Mouse (Mus musculus): ENCODE data around the gene Rnaseh2c. TPM values are rescaled to one million over a fixed set of nuclear protein-coding genes. Genes with fewer than 3 reads are reported as not detected.
A peak's percentile ranks its signal among the peaks of the same experiment; 100 is the strongest.

Gene Rnaseh2c
- polyA plus RNA-seq, 1 experiment from 2014 or later = 87.8 TPM

GRCm38 (mm10) chr19:5581995-5582394, 19.7 kb upstream of the Rnaseh2c start:
- no peaks in the 10 kb centered on the region for H3K9me3 ChIP-seq
- H3K4me2 ChIP-seq = no peak overlapping the region
- no peak for ATAC-seq (ENCODE audit: low read depth)
- no peak overlapping the region for H3K4me3 ChIP-seq
- no peak overlapping the region for H3K9ac ChIP-seq
- H3K4me1 ChIP-seq (replicated peaks) = no peaks in the 10 kb centered on the region
- no peak overlapping the region for H3K27ac ChIP-seq (replicated peaks)
- H3K27me3 ChIP-seq = no peaks in the 10 kb centered on the region; the same call in 1 of the 2 replicates
- 74% methylated on average over 2 of the region's 2 CpGs for WGBS
- H3K36me3 ChIP-seq = no peaks in the 10 kb centered on the region

- Histone ChIP-seq H3K9me3 (no peaks in the 10 kb centered on the region), H3K36me3 (no peaks in the 10 kb centered on the region), H3K27ac (replicated peaks) (no peak overlapping the region), H3K4me3 (no peak overlapping the region), H3K9ac (no peak overlapping the region), H3K27me3 (no peaks in the 10 kb centered on the region), H3K4me2 (no peak overlapping the region), H3K4me1 (replicated peaks) (no peaks in the 10 kb centered on the region)
- no peak for ATAC-seq (ENCODE audit: low read depth)
- WGBS = 81% methylated on average over 9 of the region's 9 CpGs
These were observed 12.5 kb upstream of the Rnaseh2c start for GRCm38 (mm10) chr19:5589159-5589558.

GRCm38 (mm10) chr19:5591888-5592287, 9.8 kb upstream of the Rnaseh2c start:
- H3K4me1 ChIP-seq (replicated peaks) = no peaks in the 10 kb centered on the region
- no peaks in the 10 kb centered on the region for H3K9me3 ChIP-seq
- no peak for ATAC-seq (ENCODE audit: low read depth)
- H3K36me3 ChIP-seq = no peaks in the 10 kb centered on the region
- H3K4me3 ChIP-seq = no peak overlapping the region
- WGBS = 94% methylated on average over 6 of the region's 6 CpGs
- no peak overlapping the region for H3K27ac ChIP-seq (replicated peaks)
- H3K4me2 ChIP-seq = no peak overlapping the region
- no peak overlapping the region for H3K9ac ChIP-seq
- no peaks in the 10 kb centered on the region for H3K27me3 ChIP-seq

- Histone ChIP-seq H3K4me3 (no peak overlapping the region), H3K4me2 (no peak overlapping the region), H3K9ac (no peak overlapping the region), H3K4me1 (replicated peaks) (peaks cover 19% of the 10 kb centered on the region), H3K27me3 (no peaks in the 10 kb centered on the region), H3K36me3 (peaks cover 16% of the 10 kb centered on the region), H3K27ac (replicated peaks) (no peak overlapping the region), H3K9me3 (no peaks in the 10 kb centered on the region)
- 86% methylated on average over 4 of the region's 4 CpGs for WGBS
- no peak for ATAC-seq (ENCODE audit: low read depth)
These were observed 2.4 kb upstream of the Rnaseh2c start for GRCm38 (mm10) chr19:5599224-5599623.

GRCm38 (mm10) chr19:5603664-5604063, 2.0 kb downstream of the Rnaseh2c start:
- ATAC-seq (ENCODE audit: low read depth) = no peak
- H3K27me3 ChIP-seq = no peaks in the 10 kb centered on the region
- H3K4me1 ChIP-seq (replicated peaks) = peaks cover 33% of the 10 kb centered on the region
- 89% methylated on average over 7 of the region's 7 CpGs for WGBS
- H3K4me2 ChIP-seq = no peak overlapping the region
- peaks cover 60% of the 10 kb centered on the region for H3K36me3 ChIP-seq
- no peak overlapping the region for H3K27ac ChIP-seq (replicated peaks)
- no peak overlapping the region for H3K4me3 ChIP-seq
- peak overlapping the region; percentile 94; the same call in 1 of the 2 replicates for H3K9ac ChIP-seq
- H3K9me3 ChIP-seq = no peaks in the 10 kb centered on the region

- H3K9me3 ChIP-seq = no peaks in the 10 kb centered on the region
- 96% methylated on average over 7 of the region's 7 CpGs for WGBS
- peaks cover 63% of the 10 kb centered on the region for H3K36me3 ChIP-seq
- no peak overlapping the region for H3K9ac ChIP-seq
- H3K4me2 ChIP-seq = no peak overlapping the region
- no peaks in the 10 kb centered on the region for H3K27me3 ChIP-seq
- ATAC-seq (ENCODE audit: low read depth) = no peak
- H3K4me1 ChIP-seq (replicated peaks) = peaks cover 40% of the 10 kb centered on the region
- H3K4me3 ChIP-seq = no peak overlapping the region
- no peak overlapping the region for H3K27ac ChIP-seq (replicated peaks)
These were observed 3.5 kb downstream of the Rnaseh2c start for GRCm38 (mm10) chr19:5605126-5605525.

- Histone ChIP-seq H3K36me3 (peaks cover 63% of the 10 kb centered on the region), H3K9ac (no peak overlapping the region), H3K4me3 (no peak overlapping the region), H3K4me2 (no peak overlapping the region), H3K27me3 (no peaks in the 10 kb centered on the region), H3K27ac (replicated peaks) (no peak overlapping the region), H3K4me1 (replicated peaks) (peaks cover 49% of the 10 kb centered on the region), H3K9me3 (no peaks in the 10 kb centered on the region)
- WGBS = 82% methylated on average over 8 of the region's 8 CpGs
- no peak for ATAC-seq (ENCODE audit: low read depth)
These were observed 4.5 kb downstream of the Rnaseh2c start for GRCm38 (mm10) chr19:5606196-5606595.

- Histone ChIP-seq H3K36me3 (peaks cover 61% of the 10 kb centered on the region), H3K4me1 (replicated peaks) (peaks cover 43% of the 10 kb centered on the region), H3K9me3 (no peaks in the 10 kb centered on the region), H3K27me3 (no peaks in the 10 kb centered on the region), H3K4me2 (peak overlapping the region; percentile 76; the same call in 1 of the 2 replicates), H3K27ac (replicated peaks) (no peak overlapping the region), H3K4me3 (no peak overlapping the region), H3K9ac (peak overlapping the region; percentile 85; the same call in 1 of the 2 replicates)
- 96% methylated on average over 26 of the region's 26 CpGs for WGBS
- no peak for ATAC-seq (ENCODE audit: low read depth)
These were observed 6.2 kb downstream of the Rnaseh2c start for GRCm38 (mm10) chr19:5607705-5608410.

GRCm38 (mm10) chr19:5608707-5609106, 7.0 kb downstream of the Rnaseh2c start:
- WGBS = 93% methylated on average over 13 of the region's 13 CpGs
- no peak for ATAC-seq (ENCODE audit: low read depth)
- H3K4me3 ChIP-seq = peak overlapping the region; percentile 58
- peak overlapping the region; percentile 98 for H3K27ac ChIP-seq (replicated peaks)
- peaks cover 52% of the 10 kb centered on the region for H3K36me3 ChIP-seq
- H3K4me1 ChIP-seq (replicated peaks) = peaks cover 34% of the 10 kb centered on the region
- peak overlapping the region; percentile 85 for H3K9ac ChIP-seq
- no peaks in the 10 kb centered on the region for H3K9me3 ChIP-seq
- peaks cover 5% of the 10 kb centered on the region; the same call in 1 of the 2 replicates for H3K27me3 ChIP-seq
- H3K4me2 ChIP-seq = peak overlapping the region; percentile 76

- Histone ChIP-seq H3K27ac (replicated peaks) (peak overlapping the region; percentile 98), H3K9ac (peak overlapping the region; percentile 85), H3K9me3 (no peaks in the 10 kb centered on the region), H3K27me3 (peaks cover 9% of the 10 kb centered on the region; the same call in 1 of the 2 replicates), H3K4me2 (peak overlapping the region; percentile 76), H3K4me1 (replicated peaks) (peaks cover 31% of the 10 kb centered on the region), H3K36me3 (peaks cover 48% of the 10 kb centered on the region), H3K4me3 (peak overlapping the region; percentile 58)
- ATAC-seq (ENCODE audit: low read depth) = no peak
- 66% methylated on average over 10 of the region's 10 CpGs for WGBS
These were observed 7.5 kb downstream of the Rnaseh2c start for GRCm38 (mm10) chr19:5609171-5609546.

GRCm38 (mm10) chr19:5609547-5610404, 8.1 kb downstream of the Rnaseh2c start, which contains the start of gene Kat5:
Kat5 (minus strand) TSS chr19:5610237.
- WGBS = under 1% methylated on average over 53 of the region's 55 CpGs
- peak within 1 kb of the TSS; percentile 58 for H3K4me3 ChIP-seq
- peaks cover 9% of the 10 kb centered on the region; the same call in 1 of the 2 replicates for H3K27me3 ChIP-seq
- peaks cover 31% of the 10 kb centered on the region for H3K4me1 ChIP-seq (replicated peaks)
- no peaks in the 10 kb centered on the region for H3K9me3 ChIP-seq
- H3K4me2 ChIP-seq = peak within 1 kb of the TSS; percentile 76
- peaks cover 42% of the 10 kb centered on the region for H3K36me3 ChIP-seq
- peak within 1 kb of the TSS; percentile 98 for H3K27ac ChIP-seq (replicated peaks)
- peak within 1 kb of the TSS; percentile 85 for H3K9ac ChIP-seq
- peak; percentile 93 for ATAC-seq (ENCODE audit: low read depth)

- no peak overlapping the region for H3K27ac ChIP-seq (replicated peaks)
- no peak for ATAC-seq (ENCODE audit: low read depth)
- H3K36me3 ChIP-seq = peaks cover 20% of the 10 kb centered on the region
- H3K9me3 ChIP-seq = no peaks in the 10 kb centered on the region
- WGBS = 90% methylated on average over 1 of the region's 1 CpGs
- H3K9ac ChIP-seq = no peak overlapping the region
- H3K4me1 ChIP-seq (replicated peaks) = peaks cover 31% of the 10 kb centered on the region
- no peak overlapping the region for H3K4me2 ChIP-seq
- H3K4me3 ChIP-seq = no peak overlapping the region
- peaks cover 22% of the 10 kb centered on the region for H3K27me3 ChIP-seq
These were observed 10.3 kb downstream of the Rnaseh2c start for GRCm38 (mm10) chr19:5611973-5612372.

Measured in neural tube, embryonic 13.5 days (tissue).